Mouse (Mus musculus) forebrain, embryonic 15.5 days (tissue): ENCODE measurements around the gene Sh3kbp1. TPM values are rescaled to one million over a fixed set of nuclear protein-coding genes. Genes with fewer than 3 reads are reported as not detected.
A peak's percentile ranks its signal among the peaks of the same experiment; 100 is the strongest.

ENCODE experiments used
- ATAC-seq: fragments of 200-750 bp; cut with Nextera tagmentation; replicated peaks from 2 replicates; pipeline ENCODE4 v1.8.0; 2017; ENCODE audit warnings: mild to moderate bottlenecking, moderate TSS enrichment, moderate library complexity
- H3K27ac ChIP-seq: fragments of 300-500 bp; sonication (generic); replicated peaks from 2 replicates; pipeline ENCODE4 v1.5.1; 2015; ENCODE audit warnings: mild to moderate bottlenecking, inconsistent platforms
- H3K27me3 ChIP-seq: fragments of 300-500 bp; sonication (generic); 2 replicates; pipeline ENCODE4 v1.6.1; 2015; ENCODE audit warnings: inconsistent platforms
- H3K36me3 ChIP-seq: fragments of 300-500 bp; sonication (generic); 2 replicates; pipeline ENCODE4 v1.6.1; 2015; ENCODE audit warnings: mild to moderate bottlenecking, inconsistent platforms
- H3K4me1 ChIP-seq: fragments of 300-500 bp; sonication (generic); 2 replicates; pipeline ENCODE4 v1.6.1; 2015; ENCODE audit warnings: inconsistent platforms
- H3K4me2 ChIP-seq: fragments of 300-500 bp; sonication (generic); replicated peaks from 2 replicates; pipeline ENCODE4 v1.6.1; 2015; ENCODE audit warnings: mild to moderate bottlenecking, inconsistent platforms
- H3K4me3 ChIP-seq: fragments of 300-500 bp; sonication (generic); 2 replicates; pipeline ENCODE4 v1.5.1; 2015; ENCODE audit warnings: mild to moderate bottlenecking, inconsistent platforms
- H3K9ac ChIP-seq: fragments of 300-500 bp; sonication (generic); replicated peaks from 2 replicates; pipeline ENCODE4 v1.6.1; 2015; ENCODE audit warnings: mild to moderate bottlenecking, inconsistent platforms
- H3K9me3 ChIP-seq: fragments of 300-500 bp; sonication (generic); 2 replicates; pipeline ENCODE4 v1.6.1; 2016; ENCODE audit warnings: inconsistent platforms
- WGBS: fragments of 180-500 bp; shearing (Covaris S2); methylation state at CpG from one replicate; pipeline ENCODE4 v1.1.7; 2015; ENCODE audit warnings: mixed read lengths; 5-methylcytosine and 5-hydroxymethylcytosine counted together
- polyA plus RNA-seq: library from polyadenylated mRNA; unstranded; fragments of >200 nt; fragmentation: Nextera tagmentation; extraction: Ambion mirVana; gene quantifications from 2 replicates; pipeline ENCODE4 v1.2.1, GENCODE M21; 2015

Sh3kbp1 gene
- polyA plus RNA-seq, 1 experiment from 2014 or later: 53.7 TPM

- no peak overlapping the region for H3K9ac ChIP-seq
- no peaks in the 10 kb centered on the region for H3K36me3 ChIP-seq
- H3K4me2 ChIP-seq: no peak overlapping the region
- H3K27ac ChIP-seq: no peak overlapping the region
- H3K27me3 ChIP-seq: no peaks in the 10 kb centered on the region
- 51% methylated on average over 3 of the region's 3 CpGs for WGBS
- H3K9me3 ChIP-seq: no peaks in the 10 kb centered on the region
- no peaks in the 10 kb centered on the region for H3K4me1 ChIP-seq
- no peak overlapping the region for H3K4me3 ChIP-seq
- ATAC-seq: peak; percentile 67
These were observed 283.5 kb downstream of the Sh3kbp1 start for GRCm38 (mm10) chrX:159910600-159910999.

- Histone ChIP-seq H3K4me1 (no peaks in the 10 kb centered on the region), H3K4me3 (no peak overlapping the region)
- WGBS: 83% methylated on average over 4 of the region's 4 CpGs
These were observed 284.5 kb downstream of the Sh3kbp1 start for GRCm38 (mm10) chrX:159911613-159912012.

GRCm38 (mm10) chrX:159912061-159912460 lies 285.0 kb downstream of the Sh3kbp1 start:
- no peaks in the 10 kb centered on the region for H3K9me3 ChIP-seq
- H3K27ac ChIP-seq: no peak overlapping the region
- no peaks in the 10 kb centered on the region for H3K4me1 ChIP-seq
- H3K4me2 ChIP-seq: no peak overlapping the region
- no peak overlapping the region for H3K4me3 ChIP-seq
- no peaks in the 10 kb centered on the region for H3K36me3 ChIP-seq
- no peak overlapping the region for H3K9ac ChIP-seq
- H3K27me3 ChIP-seq: no peaks in the 10 kb centered on the region
- 71% methylated on average over 3 of the region's 3 CpGs for WGBS
- ATAC-seq: no peak

More at GRCm38 (mm10) chrX:159911613-159912012, 284.5 kb downstream of the Sh3kbp1 start:
- ATAC-seq: no peak
- Histone ChIP-seq H3K27me3 (no peaks in the 10 kb centered on the region), H3K36me3 (no peaks in the 10 kb centered on the region), H3K4me2 (no peak overlapping the region), H3K9ac (no peak overlapping the region), H3K27ac (no peak overlapping the region), H3K9me3 (no peaks in the 10 kb centered on the region)

GRCm38 (mm10) chrX:159913489-159913888 lies 286.4 kb downstream of the Sh3kbp1 start:
- WGBS: 31% methylated on average over 3 of the region's 3 CpGs
- H3K4me1 ChIP-seq: no peaks in the 10 kb centered on the region

GRCm38 (mm10) chrX:159915125-159915524 lies 288.1 kb downstream of the Sh3kbp1 start:
- Histone ChIP-seq H3K4me3 (no peak overlapping the region), H3K4me1 (no peaks in the 10 kb centered on the region), H3K9ac (no peak overlapping the region), H3K27ac (no peak overlapping the region), H3K36me3 (no peaks in the 10 kb centered on the region), H3K4me2 (no peak overlapping the region), H3K9me3 (no peaks in the 10 kb centered on the region), H3K27me3 (no peaks in the 10 kb centered on the region)
- no peak for ATAC-seq
- 35% methylated on average over 1 of the region's 1 CpGs for WGBS

More at GRCm38 (mm10) chrX:159913489-159913888, 286.4 kb downstream of the Sh3kbp1 start:
- Histone ChIP-seq H3K36me3 (no peaks in the 10 kb centered on the region), H3K27me3 (no peaks in the 10 kb centered on the region), H3K4me2 (no peak overlapping the region), H3K9ac (no peak overlapping the region), H3K9me3 (no peaks in the 10 kb centered on the region), H3K27ac (no peak overlapping the region), H3K4me3 (no peak overlapping the region)
- no peak for ATAC-seq

GRCm38 (mm10) chrX:159924759-159925158 lies 297.7 kb downstream of the Sh3kbp1 start:
- WGBS: 87% methylated on average over 6 of the region's 6 CpGs
- H3K4me1 ChIP-seq: no peaks in the 10 kb centered on the region
- H3K4me3 ChIP-seq: no peak overlapping the region

GRCm38 (mm10) chrX:159928165-159928564 lies 301.1 kb downstream of the Sh3kbp1 start:
- Histone ChIP-seq H3K27ac (no peak overlapping the region), H3K27me3 (no peaks in the 10 kb centered on the region), H3K9ac (no peak overlapping the region), H3K4me1 (no peaks in the 10 kb centered on the region), H3K4me2 (no peak overlapping the region), H3K36me3 (no peaks in the 10 kb centered on the region), H3K4me3 (no peak overlapping the region), H3K9me3 (no peaks in the 10 kb centered on the region)
- ATAC-seq: no peak
- WGBS: 68% methylated on average over 5 of the region's 5 CpGs

More at GRCm38 (mm10) chrX:159924759-159925158, 297.7 kb downstream of the Sh3kbp1 start:
- Histone ChIP-seq H3K27ac (no peak overlapping the region), H3K4me2 (no peak overlapping the region), H3K9ac (no peak overlapping the region), H3K9me3 (no peaks in the 10 kb centered on the region), H3K36me3 (no peaks in the 10 kb centered on the region), H3K27me3 (no peaks in the 10 kb centered on the region)
- no peak for ATAC-seq

- no peaks in the 10 kb centered on the region for H3K9me3 ChIP-seq
- 81% methylated on average over 3 of the region's 3 CpGs for WGBS
These were observed 301.8 kb downstream of the Sh3kbp1 start for GRCm38 (mm10) chrX:159928834-159929233.

GRCm38 (mm10) chrX:159932027-159932426 lies 305.0 kb downstream of the Sh3kbp1 start:
- Histone ChIP-seq H3K27me3 (no peaks in the 10 kb centered on the region), H3K36me3 (no peaks in the 10 kb centered on the region), H3K4me3 (no peak overlapping the region), H3K9ac (no peak overlapping the region), H3K4me1 (no peaks in the 10 kb centered on the region), H3K4me2 (no peak overlapping the region), H3K27ac (no peak overlapping the region), H3K9me3 (no peaks in the 10 kb centered on the region)
- ATAC-seq: no peak
- 92% methylated on average over 1 of the region's 1 CpGs for WGBS

More at GRCm38 (mm10) chrX:159928834-159929233, 301.8 kb downstream of the Sh3kbp1 start:
- H3K9ac ChIP-seq: no peak overlapping the region
- H3K4me3 ChIP-seq: no peak overlapping the region
- no peak for ATAC-seq
- no peak overlapping the region for H3K27ac ChIP-seq
- no peaks in the 10 kb centered on the region for H3K4me1 ChIP-seq
- no peaks in the 10 kb centered on the region for H3K36me3 ChIP-seq
- no peaks in the 10 kb centered on the region for H3K27me3 ChIP-seq
- no peak overlapping the region for H3K4me2 ChIP-seq

- Histone ChIP-seq H3K4me2 (no peak overlapping the region), H3K4me3 (no peak overlapping the region), H3K36me3 (no peaks in the 10 kb centered on the region), H3K27me3 (no peaks in the 10 kb centered on the region), H3K27ac (no peak overlapping the region), H3K9ac (no peak overlapping the region), H3K4me1 (no peaks in the 10 kb centered on the region), H3K9me3 (no peaks in the 10 kb centered on the region)
- ATAC-seq: no peak
- 93% methylated on average over 2 of the region's 2 CpGs for WGBS
These were observed 315.5 kb downstream of the Sh3kbp1 start for GRCm38 (mm10) chrX:159942569-159942968.

GRCm38 (mm10) chrX:159943586-159943985 lies 316.5 kb downstream of the Sh3kbp1 start:
- no peak overlapping the region for H3K9ac ChIP-seq
- no peaks in the 10 kb centered on the region for H3K9me3 ChIP-seq
- H3K4me2 ChIP-seq: no peak overlapping the region
- H3K4me1 ChIP-seq: no peaks in the 10 kb centered on the region
- 83% methylated on average over 1 of the region's 1 CpGs for WGBS
- H3K4me3 ChIP-seq: no peak overlapping the region
- H3K36me3 ChIP-seq: no peaks in the 10 kb centered on the region
- no peak for ATAC-seq
- H3K27me3 ChIP-seq: no peaks in the 10 kb centered on the region
- no peak overlapping the region for H3K27ac ChIP-seq

- Histone ChIP-seq H3K4me3 (no peak overlapping the region), H3K27ac (no peak overlapping the region), H3K36me3 (no peaks in the 10 kb centered on the region), H3K9me3 (no peaks in the 10 kb centered on the region), H3K9ac (no peak overlapping the region), H3K27me3 (no peaks in the 10 kb centered on the region), H3K4me2 (no peak overlapping the region), H3K4me1 (no peaks in the 10 kb centered on the region)
- WGBS: 80% methylated on average over 7 of the region's 7 CpGs
- ATAC-seq: no peak
These were observed 326.7 kb downstream of the Sh3kbp1 start for GRCm38 (mm10) chrX:159953546-159954429.
